Mouse (Mus musculus) cerebellum, adult 9-11 months (tissue): ENCODE results near the gene Mif4gd.

Source experiments
- DNase-seq: peaks from one replicate; pipeline ENCODE4 v3.0.0; 2022

Gene Mif4gd

GRCm38 (mm10) chr11:115564064-115564809 is 48.5 kb downstream of the Mif4gd start, which contains the start of gene Nup85:
TSS of gene Nup85 (plus strand) at chr11:115564434.
- peak; percentile 97 for DNase-seq

- no peak for DNase-seq
These were observed 49.4 kb downstream of the Mif4gd start for GRCm38 (mm10) chr11:115563406-115563805.
